Mouse (Mus musculus) c-Kit-positive CD71-negative TER-119-negative erythroid progenitor cells, embryonic 14.5 days (primary cell): Measurements from ENCODE around the gene Galk2.
A peak's percentile ranks its signal among the peaks of the same experiment; 100 is the strongest.

ENCODE experiments used
- DNase-seq: peaks from one replicate; pipeline ENCODE4 v3.0.0-alpha.2; 2013; ENCODE audit warnings: low read depth

The Galk2 gene

GRCm38 (mm10) chr2:125858521-125859280 is at the start of gene Galk2, which contains the start of gene Cops2:
Gene Galk2 (plus strand): TSS chr2:125859109.
Gene Cops2 (minus strand): TSS chr2:125859139.
- DNase-seq: peak; percentile 96

- DNase-seq: no peak
Measured at GRCm38 (mm10) chr2:125809551-125809950, 49.4 kb upstream of the Galk2 start.

GRCm38 (mm10) chr2:125811332-125811731 is 47.6 kb upstream of the Galk2 start:
- no peak for DNase-seq

GRCm38 (mm10) chr2:125813972-125814595 is 44.8 kb upstream of the Galk2 start:
- DNase-seq: no peak

GRCm38 (mm10) chr2:125820397-125820796 is 38.5 kb upstream of the Galk2 start:
- no peak for DNase-seq

- no peak for DNase-seq
Measured at GRCm38 (mm10) chr2:125826201-125826600, 32.7 kb upstream of the Galk2 start.

- DNase-seq: no peak
Measured at GRCm38 (mm10) chr2:125827898-125828297, 31.0 kb upstream of the Galk2 start.

GRCm38 (mm10) chr2:125829924-125830323 is 29.0 kb upstream of the Galk2 start:
- no peak for DNase-seq

GRCm38 (mm10) chr2:125838091-125838490 is 20.8 kb upstream of the Galk2 start:
- no peak for DNase-seq

- no peak for DNase-seq
Measured at GRCm38 (mm10) chr2:125838708-125839284, 20.1 kb upstream of the Galk2 start.

- DNase-seq: no peak
Measured at GRCm38 (mm10) chr2:125851237-125851636, 7.7 kb upstream of the Galk2 start.

- DNase-seq: no peak
Measured at GRCm38 (mm10) chr2:125857707-125858106, 1.2 kb upstream of the Galk2 start.

- no peak for DNase-seq
Measured at GRCm38 (mm10) chr2:125863799-125864198, 4.9 kb downstream of the Galk2 start.

- no peak for DNase-seq
Measured at GRCm38 (mm10) chr2:125864551-125864950, 5.6 kb downstream of the Galk2 start.

GRCm38 (mm10) chr2:125865585-125865984 is 6.7 kb downstream of the Galk2 start:
- no peak for DNase-seq

- DNase-seq: peak; percentile 52
Measured at GRCm38 (mm10) chr2:125866058-125866740, 7.3 kb downstream of the Galk2 start.

- DNase-seq: no peak
Measured at GRCm38 (mm10) chr2:125868301-125868700, 9.4 kb downstream of the Galk2 start.

- DNase-seq: no peak
Measured at GRCm38 (mm10) chr2:125870159-125870558, 11.2 kb downstream of the Galk2 start.

GRCm38 (mm10) chr2:125885891-125886576 is 27.1 kb downstream of the Galk2 start:
- DNase-seq: no peak

GRCm38 (mm10) chr2:125893096-125893495 is 34.2 kb downstream of the Galk2 start:
- peak; percentile 28 for DNase-seq

GRCm38 (mm10) chr2:125895099-125895498 is 36.2 kb downstream of the Galk2 start:
- no peak for DNase-seq

GRCm38 (mm10) chr2:125896355-125896754 is 37.4 kb downstream of the Galk2 start:
- DNase-seq: no peak
